Mouse (Mus musculus) 416B (cell line): ENCODE measurements around the gene Psmd1.

ENCODE experiments used
- DNase-seq: peaks from one replicate; pipeline ENCODE4 v3.0.0; 2011; ENCODE audit warnings: low read depth

Gene Psmd1

DNA sequence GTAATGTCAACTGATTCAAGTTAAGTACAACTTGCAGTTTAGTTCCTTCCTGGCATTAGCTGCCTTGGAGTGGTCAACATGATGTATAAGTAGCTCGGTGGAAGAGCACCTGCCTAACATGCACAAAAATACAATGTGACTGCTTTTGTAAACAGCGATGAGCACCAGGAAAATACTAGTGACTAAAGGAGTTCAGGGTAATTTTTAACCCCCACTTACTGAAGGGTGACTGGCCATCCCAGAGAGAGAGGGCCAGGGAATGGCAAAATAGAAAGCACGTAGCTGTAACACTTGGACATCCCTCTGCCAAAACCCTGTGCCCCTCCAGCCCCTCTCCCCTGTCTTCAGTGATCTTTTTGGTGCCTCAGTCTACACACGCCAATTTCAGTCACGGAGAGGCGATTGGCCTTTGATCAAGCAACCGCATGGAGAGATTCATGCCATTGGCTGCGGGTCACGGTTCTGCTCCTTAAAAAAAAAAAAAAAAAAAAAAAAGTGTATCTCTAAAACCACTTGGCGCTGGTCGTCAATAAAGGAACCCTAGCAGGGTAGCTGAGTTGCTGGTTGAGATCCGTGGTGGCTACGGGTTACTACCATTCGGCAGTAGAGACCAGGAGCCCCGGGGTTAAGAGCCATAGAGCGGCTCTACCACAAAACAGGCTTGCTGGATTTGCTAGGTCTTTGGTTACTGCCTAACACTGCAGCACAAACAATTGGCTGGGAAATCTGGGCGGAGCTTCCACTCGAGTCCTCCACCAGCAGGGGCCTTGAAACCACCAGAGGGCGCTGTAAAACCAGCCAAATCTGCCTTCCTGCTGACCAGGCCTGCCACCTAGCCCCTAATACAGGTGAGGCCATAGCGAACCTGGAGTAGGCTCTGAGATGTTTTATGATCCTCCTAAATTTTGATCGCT lies 5.1 kb upstream of the Psmd1 start:
- DNase-seq: peak; percentile 92

GRCm38 (mm10) chr1:86062523-86062922 lies 1.7 kb upstream of the Psmd1 start:
- DNase-seq: peak; percentile 80

GRCm38 (mm10) chr1:86076565-86076964 lies 12.4 kb downstream of the Psmd1 start:
- no peak for DNase-seq

- peak; percentile 50 for DNase-seq
Observed at GRCm38 (mm10) chr1:86094413-86094812, 30.2 kb downstream of the Psmd1 start.

GRCm38 (mm10) chr1:86105054-86105453 lies 40.9 kb downstream of the Psmd1 start:
- DNase-seq: no peak

- DNase-seq: peak; percentile 17
Observed at GRCm38 (mm10) chr1:86111779-86112178, 47.6 kb downstream of the Psmd1 start, which contains the start of gene Htr2b. Htr2b (minus strand) TSS chr1:86111970.

DNA sequence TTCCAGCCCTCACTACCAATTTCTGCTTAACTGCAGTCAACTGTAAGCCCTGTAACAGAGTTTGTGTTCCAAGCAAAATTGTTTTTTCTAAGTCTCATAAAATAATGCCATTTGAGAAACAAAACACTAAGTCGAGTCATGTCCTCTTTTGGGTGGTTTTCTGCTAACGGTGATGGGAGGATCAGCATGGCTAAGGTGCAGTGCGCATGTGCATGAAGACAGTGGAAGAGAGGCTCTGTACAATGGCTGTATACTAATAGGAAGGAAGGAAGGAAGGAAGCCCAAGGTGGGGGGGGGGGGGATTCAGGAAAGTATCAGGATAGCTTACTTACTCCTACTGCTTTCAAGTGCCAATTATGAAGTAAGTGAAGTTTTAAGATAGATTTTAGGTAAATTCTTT lies 50.0 kb downstream of the Psmd1 start:
- no peak for DNase-seq

DNA sequence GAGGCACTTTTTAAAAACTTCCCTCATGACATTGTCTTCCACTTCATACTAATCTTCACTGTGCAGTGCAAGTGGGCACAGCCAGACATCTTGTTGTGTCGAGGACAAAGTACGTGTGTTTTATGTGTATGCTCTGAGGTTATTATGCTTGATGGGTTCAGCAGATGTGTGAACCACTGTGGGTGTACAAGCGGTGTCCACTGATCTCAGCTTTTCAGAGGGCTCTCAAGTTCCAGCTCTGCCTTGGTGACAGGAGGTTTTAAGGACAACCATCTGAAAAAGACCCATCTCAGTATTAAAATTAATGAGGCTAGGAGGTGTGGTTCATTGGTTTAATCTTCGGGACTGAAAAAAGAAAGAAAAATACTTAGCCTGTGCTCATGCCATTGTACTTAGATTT lies 55.4 kb downstream of the Psmd1 start:
- DNase-seq: no peak

- no peak for DNase-seq
Observed at GRCm38 (mm10) chr1:86126036-86126435, 61.8 kb downstream of the Psmd1 start.

GRCm38 (mm10) chr1:86133337-86133736 lies 69.2 kb downstream of the Psmd1 start, which contains the start of gene Gm21972:
Gm21972 (plus strand) TSS chr1:86133637.
- DNase-seq: no peak

- DNase-seq: no peak
Observed at GRCm38 (mm10) chr1:86135315-86135714, 71.1 kb downstream of the Psmd1 start.

GRCm38 (mm10) chr1:86141081-86141480 lies 76.9 kb downstream of the Psmd1 start:
- DNase-seq: no peak

DNA sequence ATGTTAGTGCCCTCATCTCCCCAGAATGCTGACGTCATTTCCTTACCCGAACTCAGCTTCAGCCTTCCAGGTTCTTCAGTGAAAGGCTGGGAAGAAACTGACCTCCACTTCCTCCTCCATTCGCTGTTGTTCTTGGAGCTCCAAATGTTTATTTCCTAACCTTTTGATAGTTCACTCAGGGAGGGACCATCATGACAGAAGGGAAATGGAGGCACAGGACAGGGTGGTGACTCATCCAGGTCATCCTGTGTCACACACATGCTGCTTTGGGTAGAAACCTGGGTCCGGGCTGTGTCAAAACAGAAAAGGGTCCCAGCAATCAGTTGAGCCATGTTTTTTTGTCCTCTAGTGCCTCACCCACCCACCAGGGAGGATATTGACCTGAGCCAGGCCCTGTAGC lies 79.0 kb downstream of the Psmd1 start:
- no peak for DNase-seq

GRCm38 (mm10) chr1:86144001-86144944 lies 80.1 kb downstream of the Psmd1 start:
- DNase-seq: no peak

DNA sequence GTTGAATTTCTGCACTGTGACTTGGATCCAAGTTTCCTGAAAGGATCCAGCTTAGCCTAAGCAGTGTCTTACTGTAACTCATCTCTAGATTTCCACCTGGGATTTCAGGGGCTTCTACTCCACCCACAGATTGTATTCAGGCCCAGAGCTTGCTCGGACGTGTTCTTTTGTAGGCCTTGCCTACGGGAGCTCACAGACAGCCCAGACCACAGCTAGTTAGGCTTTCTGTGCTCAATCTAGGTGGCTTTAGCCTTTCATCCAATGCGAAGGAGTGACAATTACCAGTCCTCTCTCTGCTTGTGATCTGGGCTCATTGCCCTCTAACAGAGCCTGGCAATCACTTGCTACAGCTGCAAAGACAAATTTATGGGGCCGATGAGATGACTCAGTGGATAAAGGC lies 82.1 kb downstream of the Psmd1 start:
- no peak for DNase-seq

DNA sequence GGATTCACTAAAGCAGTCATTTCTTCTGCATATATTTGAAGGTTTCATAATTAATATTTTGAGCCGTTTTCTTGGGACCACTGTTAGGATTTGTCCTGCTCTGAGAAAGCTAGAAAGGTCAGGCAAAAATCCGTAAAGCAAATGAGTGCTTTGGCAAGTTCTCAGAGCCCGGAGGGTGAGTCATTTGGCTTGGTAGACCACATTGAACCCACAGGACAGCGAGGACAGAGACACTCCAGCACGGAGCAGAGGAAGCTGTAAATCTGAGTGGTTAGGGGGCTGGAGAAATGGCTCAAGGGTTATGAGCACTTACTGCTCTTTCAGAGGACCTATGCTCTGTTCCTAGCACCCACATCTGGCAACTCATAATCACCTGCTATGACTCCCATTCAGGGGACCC lies 83.4 kb downstream of the Psmd1 start:
- DNase-seq: peak; percentile 90

DNA sequence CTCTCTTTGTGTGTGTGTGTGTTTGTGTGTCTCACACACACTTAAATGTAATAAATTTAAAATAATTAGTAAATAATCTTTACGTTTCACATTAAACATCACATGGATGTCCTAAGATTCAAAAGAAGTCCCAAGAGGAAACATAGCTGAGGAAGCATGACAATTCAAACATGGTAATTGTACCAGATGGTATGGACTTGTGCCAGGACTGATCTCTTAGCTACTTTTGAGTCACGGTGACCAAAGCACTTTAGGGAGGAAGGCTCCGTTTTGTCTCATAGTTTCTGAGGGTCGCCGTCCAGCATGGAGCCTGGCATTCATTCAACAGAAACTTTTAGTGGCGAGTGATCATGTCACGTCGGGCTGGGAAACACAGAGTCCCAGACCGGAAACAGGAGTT lies 84.0 kb downstream of the Psmd1 start:
- peak; percentile 46 for DNase-seq

DNA sequence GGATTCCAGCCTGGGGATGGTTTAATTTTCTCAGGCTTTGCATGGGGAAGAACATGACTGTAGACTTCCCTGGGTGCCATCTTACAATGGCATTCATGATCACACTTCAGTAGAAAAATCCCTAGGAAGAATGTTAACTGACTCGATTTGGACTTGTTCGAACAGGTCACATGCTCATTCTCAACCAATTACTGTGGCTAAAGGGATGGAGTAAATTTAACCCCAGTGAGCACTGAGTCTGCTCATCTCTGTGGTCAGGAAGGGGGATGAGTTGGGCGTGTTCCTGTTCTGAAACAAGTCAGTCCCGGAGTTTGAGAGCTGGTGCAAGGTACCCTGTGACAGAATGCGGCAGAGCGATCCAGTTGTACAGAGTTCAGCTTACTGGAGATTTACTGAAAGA lies 86.7 kb downstream of the Psmd1 start:
- DNase-seq: peak; percentile 54

GRCm38 (mm10) chr1:86151376-86151775 lies 87.2 kb downstream of the Psmd1 start:
- DNase-seq: no peak

- peak; percentile 57 for DNase-seq
Observed at GRCm38 (mm10) chr1:86152618-86153017, 88.4 kb downstream of the Psmd1 start.

GRCm38 (mm10) chr1:86154133-86154823 lies 90.1 kb downstream of the Psmd1 start, which contains the start of gene Armc9:
Armc9 (plus strand) TSS chr1:86154780.
- DNase-seq: peak; percentile 98

GRCm38 (mm10) chr1:86154824-86155164 lies 90.6 kb downstream of the Psmd1 start:
- no peak for DNase-seq
